Mouse (Mus musculus) liver, postnatal 0 days (tissue): ENCODE data around the gene Plpp1. TPM values are rescaled to one million over a fixed set of nuclear protein-coding genes. Genes with fewer than 3 reads are reported as not detected.

Source experiments
- ATAC-seq: fragments of 200-750 bp; cut with Nextera tagmentation; 2 replicates; pipeline ENCODE4 v1.8.0; 2017; ENCODE audit warnings: mild to moderate bottlenecking, moderate library complexity
- DNase-seq: peaks from one replicate; pipeline ENCODE4 v3.0.0-alpha.2; 2016
- H3K27ac ChIP-seq: fragments of 300-500 bp; sonication (generic); 2 replicates; pipeline ENCODE4 v1.5.1; 2014; ENCODE audit warnings: antibody characterized with exemption, moderate library complexity, mild to moderate bottlenecking, low read depth
- H3K27me3 ChIP-seq: fragments of 300-500 bp; sonication (generic); 2 replicates; pipeline ENCODE4 v1.6.1; 2014; ENCODE audit warnings: low read length, control low read depth, mixed read lengths; ENCODE audit not compliant: insufficient read depth
- H3K36me3 ChIP-seq: fragments of 300-500 bp; sonication (generic); replicated peaks from 2 replicates; pipeline ENCODE4 v1.6.1; 2014; ENCODE audit warnings: mild to moderate bottlenecking, control low read depth, low read length, moderate library complexity, mixed read lengths; ENCODE audit not compliant: insufficient read depth
- H3K4me1 ChIP-seq: fragments of 300-500 bp; sonication (generic); 2 replicates; pipeline ENCODE4 v1.6.1; 2014; ENCODE audit warnings: antibody characterized with exemption, mild to moderate bottlenecking, control low read depth; ENCODE audit not compliant: insufficient read depth
- H3K4me2 ChIP-seq: fragments of 300-500 bp; sonication (generic); 2 replicates; pipeline ENCODE4 v1.6.1; 2014; ENCODE audit warnings: low read depth, mild to moderate bottlenecking, low read length, moderate library complexity, mixed read lengths
- H3K4me3 ChIP-seq: fragments of 300-500 bp; sonication (generic); 2 replicates; pipeline ENCODE4 v1.5.1; 2014; ENCODE audit warnings: low read depth, low read length
- H3K9ac ChIP-seq: fragments of 300-500 bp; sonication (generic); replicated peaks from 2 replicates; pipeline ENCODE4 v1.6.1; 2014; ENCODE audit warnings: mild to moderate bottlenecking, moderate library complexity
- H3K9me3 ChIP-seq: fragments of 300-500 bp; sonication (generic); 2 replicates; pipeline ENCODE4 v1.6.1; 2016; ENCODE audit warnings: mild to moderate bottlenecking, control low read depth, low read length, mixed read lengths
- CTCF ChIP-seq: sonication (generic); IDR thresholded peaks from 2 replicates; pipeline ENCODE4 v1.5.1; 2016; ENCODE audit warnings: antibody characterized with exemption, low read depth
- EP300 ChIP-seq: IDR thresholded peaks from 2 replicates; pipeline ENCODE4 v1.6.1; 2016; ENCODE audit warnings: antibody characterized with exemption, low read depth, mild to moderate bottlenecking
- WGBS: fragments of 180-500 bp; shearing (Covaris S2); extraction: QIAGEN DNeasy Blood & Tissue Kit; methylation state at CpG from one replicate; pipeline ENCODE4 v1.1.7; 2014; ENCODE audit not compliant: insufficient replicate concordance; 5-methylcytosine and 5-hydroxymethylcytosine counted together
- polyA plus RNA-seq: library from polyadenylated mRNA; unstranded; fragments of >200 nt; fragmentation: Nextera tagmentation; extraction: Ambion mirVana; gene quantifications from 2 replicates; pipeline ENCODE4 v1.2.1, GENCODE M21; 2015

Plpp1 gene
- polyA plus RNA-seq, 1 experiment from 2014 or later, result 55.4 TPM

GRCm38 (mm10) chr13:112859574-112860134 is 59.1 kb downstream of the Plpp1 start:
- H3K27ac ChIP-seq, result no peak overlapping the region
- TF ChIP-seq CTCF (no peak), EP300 (no peak)
- no peaks in the 10 kb centered on the region for H3K27me3 ChIP-seq
- no peaks in the 10 kb centered on the region for H3K9me3 ChIP-seq
- H3K4me3 ChIP-seq, result no peak overlapping the region
- 80% methylated on average over 21 of the region's 21 CpGs for WGBS
- peaks cover 34% of the 10 kb centered on the region for H3K36me3 ChIP-seq
- DNase-seq (no peak), ATAC-seq (no peak)
- H3K4me2 ChIP-seq, result no peak overlapping the region
- peaks cover 7% of the 10 kb centered on the region; the same call in 1 of the 2 replicates for H3K4me1 ChIP-seq
- no peak overlapping the region for H3K9ac ChIP-seq

GRCm38 (mm10) chr13:112860370-112860769 is 59.8 kb downstream of the Plpp1 start:
- Histone ChIP-seq H3K27ac (no peak overlapping the region), H3K27me3 (no peaks in the 10 kb centered on the region), H3K36me3 (peaks cover 37% of the 10 kb centered on the region), H3K9me3 (no peaks in the 10 kb centered on the region), H3K4me3 (no peak overlapping the region), H3K4me2 (no peak overlapping the region), H3K4me1 (peaks cover 7% of the 10 kb centered on the region; the same call in 1 of the 2 replicates), H3K9ac (no peak overlapping the region)
- WGBS, result 88% methylated on average over 2 of the region's 2 CpGs
- DNase-seq (no peak), ATAC-seq (no peak)
- TF ChIP-seq EP300 (no peak), CTCF (no peak)

- 94% methylated on average over 9 of the region's 9 CpGs for whole genome bisulfite sequencing
- Histone ChIP-seq H3K9ac (no peak overlapping the region), H3K36me3 (peaks cover 42% of the 10 kb centered on the region)
These were observed 60.3 kb downstream of the Plpp1 start for GRCm38 (mm10) chr13:112860911-112861310.

GRCm38 (mm10) chr13:112861825-112862306 is 61.3 kb downstream of the Plpp1 start:
- peaks cover 51% of the 10 kb centered on the region for H3K36me3 ChIP-seq
- peak; percentile 66 for ATAC-seq

More at GRCm38 (mm10) chr13:112860911-112861310, 60.3 kb downstream of the Plpp1 start:
- Histone ChIP-seq H3K9me3 (no peaks in the 10 kb centered on the region), H3K4me1 (peaks cover 7% of the 10 kb centered on the region; the same call in 1 of the 2 replicates), H3K4me2 (no peak overlapping the region), H3K4me3 (no peak overlapping the region), H3K27ac (no peak overlapping the region), H3K27me3 (no peaks in the 10 kb centered on the region)
- TF ChIP-seq CTCF (no peak), EP300 (no peak)
- DNase-seq, result no peak
- no peak for ATAC-seq

GRCm38 (mm10) chr13:112862342-112862741 is 61.8 kb downstream of the Plpp1 start:
- peaks cover 51% of the 10 kb centered on the region for H3K36me3 ChIP-seq

More at GRCm38 (mm10) chr13:112861825-112862306, 61.3 kb downstream of the Plpp1 start:
- WGBS, result 53% methylated on average over 5 of the region's 5 CpGs
- no peaks in the 10 kb centered on the region for H3K27me3 ChIP-seq
- H3K27ac ChIP-seq, result no peak overlapping the region
- DNase-seq, result peak; percentile 40
- H3K9me3 ChIP-seq, result no peaks in the 10 kb centered on the region
- no peak overlapping the region for H3K4me3 ChIP-seq
- no peak overlapping the region for H3K4me2 ChIP-seq
- peaks cover 7% of the 10 kb centered on the region; the same call in 1 of the 2 replicates for H3K4me1 ChIP-seq
- no peak for TF ChIP-seq EP300
- TF ChIP-seq CTCF, result no peak
- H3K9ac ChIP-seq, result no peak overlapping the region

GRCm38 (mm10) chr13:112862978-112863677 is 62.5 kb downstream of the Plpp1 start:
- no peak for ATAC-seq
- Histone ChIP-seq H3K27ac (no peak overlapping the region), H3K4me1 (peaks cover 7% of the 10 kb centered on the region; the same call in 1 of the 2 replicates), H3K9ac (no peak overlapping the region), H3K36me3 (peaks cover 58% of the 10 kb centered on the region), H3K4me3 (no peak overlapping the region), H3K4me2 (no peak overlapping the region), H3K27me3 (no peaks in the 10 kb centered on the region), H3K9me3 (no peaks in the 10 kb centered on the region)
- DNase-seq, result no peak
- TF ChIP-seq CTCF (no peak), EP300 (no peak)
- WGBS, result 87% methylated on average over 1 of the region's 1 CpGs

More at GRCm38 (mm10) chr13:112862342-112862741, 61.8 kb downstream of the Plpp1 start:
- Histone ChIP-seq H3K9ac (no peak overlapping the region), H3K4me1 (peaks cover 7% of the 10 kb centered on the region; the same call in 1 of the 2 replicates), H3K4me2 (no peak overlapping the region), H3K27me3 (no peaks in the 10 kb centered on the region), H3K27ac (no peak overlapping the region), H3K9me3 (no peaks in the 10 kb centered on the region), H3K4me3 (no peak overlapping the region)
- ATAC-seq, result no peak
- DNase-seq, result no peak
- TF ChIP-seq CTCF (no peak), EP300 (no peak)
- WGBS, result 79% methylated on average over 3 of the region's 3 CpGs
